Mouse (Mus musculus) kidney, embryonic 16.5 days (tissue): ENCODE data around the gene Stk39. TPM values are rescaled to one million over a fixed set of nuclear protein-coding genes. Genes with fewer than 3 reads are reported as not detected.

Experiments
- ATAC-seq: fragments of 200-750 bp; cut with Nextera tagmentation; 2 replicates; pipeline ENCODE4 v1.8.0; 2017; ENCODE audit warnings: moderate TSS enrichment; ENCODE audit not compliant: low FRiP score, low TSS enrichment
- H3K27ac ChIP-seq: fragments of 300-500 bp; sonication (generic); 2 replicates; pipeline ENCODE4 v1.5.1; 2014; ENCODE audit warnings: low read length
- H3K27me3 ChIP-seq: fragments of 300-500 bp; sonication (generic); 2 replicates; pipeline ENCODE4 v1.6.1; 2014; ENCODE audit warnings: low read length, control low read depth, mixed read lengths; ENCODE audit not compliant: insufficient read depth
- H3K36me3 ChIP-seq: fragments of 300-500 bp; sonication (generic); 2 replicates; pipeline ENCODE4 v1.6.1; 2014; ENCODE audit warnings: low read length, control low read depth, mixed read lengths; ENCODE audit not compliant: insufficient read depth
- H3K4me1 ChIP-seq: fragments of 300-500 bp; sonication (generic); 2 replicates; pipeline ENCODE4 v1.6.1; 2014; ENCODE audit warnings: low read length, control low read depth, mixed read lengths; ENCODE audit not compliant: insufficient read depth
- H3K4me2 ChIP-seq: fragments of 300-500 bp; sonication (generic); replicated peaks from 2 replicates; pipeline ENCODE4 v1.6.1; 2014; ENCODE audit warnings: low read depth, low read length
- H3K4me3 ChIP-seq: fragments of 300-500 bp; sonication (generic); 2 replicates; pipeline ENCODE4 v1.5.1; 2014; ENCODE audit warnings: mild to moderate bottlenecking, low read length
- H3K9ac ChIP-seq: fragments of 300-500 bp; sonication (generic); replicated peaks from 2 replicates; pipeline ENCODE4 v1.6.1; 2014; ENCODE audit warnings: low read length
- H3K9me3 ChIP-seq: fragments of 300-500 bp; sonication (generic); 2 replicates; pipeline ENCODE4 v1.6.1; 2016; ENCODE audit warnings: low read length, control low read depth
- WGBS: fragments of 180-500 bp; shearing (Covaris S2); extraction: QIAGEN DNeasy Blood & Tissue Kit; methylation state at CpG from one replicate; pipeline ENCODE4 v1.1.7; 2014; 5-methylcytosine and 5-hydroxymethylcytosine counted together
- polyA plus RNA-seq: library from polyadenylated mRNA; unstranded; fragments of >200 nt; fragmentation: Nextera tagmentation; extraction: Ambion mirVana; gene quantifications from 2 replicates; pipeline ENCODE4 v1.2.1, GENCODE M21; 2015

Stk39 gene
- polyA plus RNA-seq, 1 experiment from 2014 or later: 14.9 TPM

DNA sequence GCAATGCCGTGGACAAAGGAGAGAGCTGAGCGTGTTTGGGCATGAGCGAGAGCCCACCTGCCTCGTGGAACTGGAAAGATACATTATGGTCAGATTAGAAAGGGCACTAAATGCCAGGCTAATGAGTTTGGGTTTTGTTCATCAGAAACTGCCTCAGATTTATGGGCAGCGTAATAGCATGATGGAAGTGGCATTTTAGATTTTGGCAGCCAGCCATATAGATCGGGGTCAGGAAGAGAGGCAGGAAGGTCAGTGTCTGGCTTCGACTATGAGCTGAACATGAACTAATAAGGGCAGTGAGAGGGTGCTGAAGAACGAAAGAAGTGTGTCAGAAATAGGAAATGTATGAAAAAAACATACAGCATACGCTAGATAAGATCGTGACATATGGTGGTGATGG lies 300.8 kb downstream of the Stk39 start:
- no peaks in the 10 kb centered on the region for H3K4me1 ChIP-seq
- H3K36me3 ChIP-seq: no peaks in the 10 kb centered on the region
- 66% methylated on average over 10 of the region's 10 CpGs for WGBS
- H3K9me3 ChIP-seq: no peaks in the 10 kb centered on the region
- H3K27me3 ChIP-seq: no peaks in the 10 kb centered on the region
- no peak overlapping the region for H3K9ac ChIP-seq
- H3K4me2 ChIP-seq: no peak overlapping the region
- no peak overlapping the region for H3K4me3 ChIP-seq
- H3K27ac ChIP-seq: no peak overlapping the region
- ATAC-seq: no peak

DNA sequence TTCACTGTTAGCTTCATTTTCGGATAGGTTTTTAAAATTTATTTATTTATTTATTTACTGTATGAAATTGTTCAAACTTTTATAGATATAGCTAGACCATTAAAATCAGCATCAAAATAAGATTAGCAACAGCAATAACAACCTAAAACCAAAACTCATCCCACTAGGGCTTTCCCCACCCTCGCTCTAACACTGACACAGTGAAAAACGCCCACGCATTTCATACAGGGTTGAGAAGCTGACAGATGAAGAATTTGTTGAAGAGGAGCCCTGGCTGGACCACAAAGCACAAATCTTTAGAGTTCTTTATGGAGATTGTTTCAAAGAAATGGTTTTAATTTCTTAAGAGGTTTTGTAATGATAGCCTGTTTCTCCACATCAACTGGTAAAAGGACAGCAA lies 310.1 kb downstream of the Stk39 start:
- Histone ChIP-seq H3K27ac (no peak overlapping the region), H3K9me3 (no peaks in the 10 kb centered on the region), H3K27me3 (no peaks in the 10 kb centered on the region), H3K4me1 (no peaks in the 10 kb centered on the region), H3K36me3 (no peaks in the 10 kb centered on the region), H3K4me3 (no peak overlapping the region), H3K4me2 (no peak overlapping the region), H3K9ac (no peak overlapping the region)
- WGBS: 78% methylated on average over 4 of the region's 4 CpGs
- ATAC-seq: no peak

DNA sequence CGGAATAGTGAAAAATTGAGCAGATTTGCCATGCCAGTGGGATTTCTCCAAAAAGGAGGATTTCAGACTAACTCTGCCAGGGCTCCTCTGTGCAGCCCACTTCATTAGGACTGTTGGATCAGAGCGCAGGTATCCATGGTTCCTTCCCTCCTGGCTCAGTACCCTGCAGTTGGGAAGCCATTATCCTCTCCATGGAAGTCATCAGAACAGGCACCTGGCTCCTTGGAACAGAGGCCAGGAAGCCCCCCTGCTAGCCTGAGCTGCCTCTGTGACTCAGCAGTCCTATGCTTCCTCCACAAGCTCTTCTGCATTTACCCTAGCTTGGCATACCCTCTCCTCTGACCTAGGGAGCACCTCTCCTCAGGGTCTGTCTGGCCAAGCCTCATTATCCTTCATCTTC lies 311.5 kb downstream of the Stk39 start:
- ATAC-seq: no peak

More for the DNA sequence above, 311.5 kb downstream of the Stk39 start:
- Histone ChIP-seq H3K9ac (no peak overlapping the region), H3K4me2 (no peak overlapping the region), H3K9me3 (no peaks in the 10 kb centered on the region), H3K4me3 (no peak overlapping the region), H3K27ac (no peak overlapping the region), H3K27me3 (no peaks in the 10 kb centered on the region), H3K4me1 (no peaks in the 10 kb centered on the region), H3K36me3 (no peaks in the 10 kb centered on the region)
- 95% methylated on average over 2 of the region's 2 CpGs for WGBS

Other genes with a start within 250 kb of the Stk39 start
- gene 4933409G03Rik, start 110.1 kb upstream of the Stk39 start, polyA plus RNA-seq: not detected in 2 replicates
- not detected in 2 replicates for gene 4932414N04Rik, start 184.2 kb upstream of the Stk39 start, polyA plus RNA-seq